Mouse (Mus musculus): Measurements from ENCODE around the gene Rufy3.

DNA sequence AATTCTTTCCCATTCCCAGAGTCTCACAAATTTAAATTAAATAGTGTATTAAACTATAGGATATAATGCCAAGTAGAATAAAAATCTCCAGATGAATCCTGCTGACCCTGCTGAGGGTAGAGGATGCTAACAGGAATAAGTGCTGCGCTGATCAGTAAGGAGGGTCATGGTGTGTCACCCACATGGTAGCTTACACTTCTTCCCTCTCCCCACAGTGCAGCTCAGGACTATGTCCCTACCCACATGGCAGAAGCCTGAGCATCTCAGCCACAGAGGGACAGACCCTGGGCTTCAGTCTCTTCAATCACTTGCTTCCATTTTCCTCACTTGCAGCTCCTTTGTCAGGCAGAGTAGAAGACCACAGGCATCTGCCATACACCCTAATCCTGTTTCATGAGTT, 93.0 kb downstream of the Rufy3 start:
- no peak for TF ChIP-seq CTCF (IDR thresholded peaks at IDR 0.05)
- no peak for TF ChIP-seq POLR2A (IDR thresholded peaks at IDR 0.05; ENCODE audit: insufficient read depth, low read depth, low read length)
- no peak for TF ChIP-seq EP300 (IDR thresholded peaks at IDR 0.05; ENCODE audit: insufficient read depth, low read depth, low read length)
